Mouse (Mus musculus): ENCODE data around the gene Gorasp1. TPM values are rescaled to one million over a fixed set of nuclear protein-coding genes. Genes with fewer than 3 reads are reported as not detected.

Gene Gorasp1
- polyA plus RNA-seq, 1 experiment: 30.6 TPM

Other genes starting within 250 kb of the Gorasp1 start
- not detected in 2 replicates for gene Scn10a, start 218.2 kb downstream of the Gorasp1 start, polyA plus RNA-seq (2012; rRNA removed)
- gene Scn11a, start 112.1 kb downstream of the Gorasp1 start, polyA plus RNA-seq (2012; rRNA removed): 0.01 TPM in 2 replicates
- 42.2 and 42.5 TPM in 2 replicates for gene Wdr48, start 42.7 kb downstream of the Gorasp1 start, polyA plus RNA-seq (2012; rRNA removed)
- 1.2 and 1.4 TPM in 2 replicates for gene Ttc21a, start within 50 bp of the Gorasp1 start, polyA plus RNA-seq (2012; rRNA removed)
- 15.6 and 26.4 TPM in 2 replicates for gene Csrnp1, start 47.1 kb upstream of the Gorasp1 start, polyA plus RNA-seq (2012; rRNA removed)
- gene Xirp1, start 86.0 kb upstream of the Gorasp1 start, polyA plus RNA-seq (2012; rRNA removed): 0.11 and 0.22 TPM in 2 replicates
- 2.9 and 3.1 TPM in 2 replicates for gene Cx3cr1, start 132.3 kb upstream of the Gorasp1 start, polyA plus RNA-seq (2012; rRNA removed)
- 0.12 TPM in 1 of 2 replicates, not detected in the other for gene Ccr8, start 154.5 kb upstream of the Gorasp1 start, polyA plus RNA-seq (2012; rRNA removed)
- 23.8 and 25.0 TPM in 2 replicates for gene Slc25a38, start 172.8 kb upstream of the Gorasp1 start, polyA plus RNA-seq (2012; rRNA removed)
- 1,805 and 1,865 TPM in 2 replicates for gene Rpsa, start 190.1 kb upstream of the Gorasp1 start, polyA plus RNA-seq (2012; rRNA removed)
- gene Mobp, start 212.1 kb upstream of the Gorasp1 start, polyA plus RNA-seq (2012; rRNA removed): 0.85 and 1.2 TPM in 2 replicates

All from urinary bladder, adult 2 months (tissue).